Mouse (Mus musculus): ENCODE data around the gene Csf2rb2. TPM values are rescaled to one million over a fixed set of nuclear protein-coding genes. Genes with fewer than 3 reads are reported as not detected.
A peak's percentile ranks its signal among the peaks of the same experiment; 100 is the strongest.
"Not testable (repeated sequence)": the region's sequence is repeated elsewhere in the genome, so short reads cannot be mapped to it uniquely, and the experiment has no call there.

Csf2rb2 gene
- polyA plus RNA-seq, 1 experiment, result 2.1 TPM

DNA sequence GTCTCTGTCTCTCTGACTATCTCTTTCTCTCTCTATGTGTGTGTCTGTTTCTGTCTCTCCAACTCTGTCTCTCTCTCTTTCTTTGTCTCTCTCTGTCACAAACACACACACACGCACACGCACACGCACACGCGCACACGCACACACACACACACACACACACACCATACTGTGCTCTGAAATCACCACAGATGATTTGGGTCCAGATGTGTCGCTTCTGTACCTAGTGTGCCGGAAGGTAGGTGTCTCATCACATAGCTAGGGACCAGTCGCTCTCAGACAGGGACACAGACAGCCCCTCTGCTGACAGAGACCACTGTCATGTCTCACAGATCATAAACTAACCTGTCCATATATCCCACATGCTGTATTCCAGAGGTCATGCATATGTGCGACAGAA lies 21.2 kb upstream of the Csf2rb2 start:
- H3K36me3 ChIP-seq (ENCODE audit: control insufficient read depth, insufficient read depth, low read length), result no peaks in the 10 kb centered on the region
- no peaks in the 10 kb centered on the region for H3K27me3 ChIP-seq (ENCODE audit: control insufficient read depth, insufficient read depth, low read length)
- no peak overlapping the region for H3K27ac ChIP-seq (ENCODE audit: control insufficient read depth, insufficient read depth, low read depth, low read length)
- TF ChIP-seq POLR2A (IDR thresholded peaks at IDR 0.05; ENCODE audit: control insufficient read depth, low read depth, low read length) (no peak), CTCF (IDR thresholded peaks at IDR 0.05; ENCODE audit: control insufficient read depth, insufficient read depth, insufficient replicate concordance, low read depth, low read length) (no peak)
- H3K4me1 ChIP-seq (ENCODE audit: control insufficient read depth, insufficient read depth, low read length), result no peaks in the 10 kb centered on the region
- no peak overlapping the region for H3K4me3 ChIP-seq (ENCODE audit: control insufficient read depth, low read depth, low read length)

DNA sequence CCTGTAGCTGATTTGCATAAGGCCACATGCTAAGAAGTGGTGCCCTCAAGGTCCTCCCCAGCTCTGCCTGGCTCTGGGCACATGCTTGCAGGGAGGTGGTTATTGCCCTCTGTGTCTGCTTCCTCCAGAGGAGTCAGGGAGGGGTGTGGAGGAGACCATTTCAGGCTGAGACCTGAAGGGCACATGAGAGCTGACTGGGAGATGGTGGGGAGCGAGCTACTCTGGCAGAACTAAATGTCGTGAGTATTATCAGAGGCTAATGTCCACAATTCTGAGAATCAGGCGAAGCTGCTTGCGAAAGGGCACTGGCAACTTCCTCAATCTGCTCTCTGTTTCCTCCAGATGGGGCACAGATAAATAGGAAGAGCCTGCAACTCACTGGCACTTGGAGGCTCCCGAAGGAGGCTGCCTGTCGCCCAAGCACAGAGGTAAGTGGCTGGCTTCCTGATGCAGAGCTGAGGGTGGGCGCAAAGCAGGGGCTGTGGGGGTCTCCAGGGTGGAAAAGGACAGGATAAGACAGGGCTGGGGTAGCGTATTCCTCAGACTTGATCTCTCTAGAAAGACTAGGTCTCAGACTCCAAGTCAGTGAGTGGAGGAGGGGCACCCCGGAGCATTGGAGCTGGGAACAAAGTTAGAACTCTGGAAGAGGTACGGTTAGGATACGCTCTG lies 20.3 kb upstream of the Csf2rb2 start, which contains the start of gene Csf2rb:
Gene Csf2rb (plus strand): TSS at position 82 of the 669 bp plus-strand sequence.
- Histone ChIP-seq H3K27me3 (ENCODE audit: control insufficient read depth, insufficient read depth, low read length) (no peaks in the 10 kb centered on the region), H3K36me3 (ENCODE audit: control insufficient read depth, insufficient read depth, low read length) (no peaks in the 10 kb centered on the region), H3K4me3 (ENCODE audit: control insufficient read depth, low read depth, low read length) (no peak within 1 kb of the TSS), H3K4me1 (ENCODE audit: control insufficient read depth, insufficient read depth, low read length) (no peaks in the 10 kb centered on the region), H3K27ac (ENCODE audit: control insufficient read depth, insufficient read depth, low read depth, low read length) (no peak within 1 kb of the TSS; the same call in 1 of the 2 replicates)
- TF ChIP-seq POLR2A (IDR thresholded peaks at IDR 0.05; ENCODE audit: control insufficient read depth, low read depth, low read length), result no peak
- no peak for TF ChIP-seq CTCF (IDR thresholded peaks at IDR 0.05; ENCODE audit: control insufficient read depth, insufficient read depth, insufficient replicate concordance, low read depth, low read length)

DNA sequence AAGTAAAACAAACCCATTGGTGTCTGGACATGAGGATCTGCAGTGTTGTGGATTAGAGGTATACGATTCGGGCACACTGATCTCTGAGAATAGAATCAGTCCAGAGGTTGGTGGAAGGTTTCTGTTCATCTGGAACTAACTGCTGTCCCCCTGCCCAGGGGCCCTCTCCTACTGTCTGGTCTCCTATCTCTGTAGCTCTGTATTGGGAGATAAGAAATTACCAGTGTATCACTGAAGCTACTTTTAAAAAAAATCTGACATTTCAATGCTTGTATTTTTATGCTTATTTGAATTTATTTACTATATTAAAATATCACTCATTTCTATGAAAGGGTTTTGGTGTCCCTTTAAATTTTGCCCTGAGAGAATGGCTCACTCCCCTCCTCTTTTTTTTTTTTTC lies 18.8 kb upstream of the Csf2rb2 start:
- no peak for TF ChIP-seq POLR2A (IDR thresholded peaks at IDR 0.05; ENCODE audit: control insufficient read depth, low read depth, low read length)
- no peak for TF ChIP-seq CTCF (IDR thresholded peaks at IDR 0.05; ENCODE audit: control insufficient read depth, insufficient read depth, insufficient replicate concordance, low read depth, low read length)
- Histone ChIP-seq H3K36me3 (ENCODE audit: control insufficient read depth, insufficient read depth, low read length) (no peaks in the 10 kb centered on the region), H3K27ac (ENCODE audit: control insufficient read depth, insufficient read depth, low read depth, low read length) (no peak overlapping the region), H3K4me1 (ENCODE audit: control insufficient read depth, insufficient read depth, low read length) (no peaks in the 10 kb centered on the region), H3K4me3 (ENCODE audit: control insufficient read depth, low read depth, low read length) (no peak overlapping the region), H3K27me3 (ENCODE audit: control insufficient read depth, insufficient read depth, low read length) (no peaks in the 10 kb centered on the region)

DNA sequence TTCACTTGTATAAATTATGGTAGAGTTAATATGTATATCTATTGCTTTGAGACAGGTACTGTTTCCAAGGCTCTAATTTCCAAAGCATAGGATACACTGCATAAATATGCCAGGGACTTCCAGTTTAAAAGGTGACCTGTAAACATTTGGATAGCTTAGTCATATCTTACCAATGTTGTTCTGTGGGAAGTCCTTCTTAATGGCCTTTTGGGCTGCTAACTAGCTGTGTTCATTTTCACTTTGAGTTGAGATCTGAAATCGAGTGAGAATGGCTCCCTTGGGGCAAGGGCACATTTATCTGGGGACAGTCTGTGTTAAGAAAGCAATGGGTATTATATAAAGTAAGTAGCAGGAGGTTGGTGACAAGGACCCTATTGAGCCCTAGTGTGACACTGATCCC lies 17.8 kb upstream of the Csf2rb2 start:
- Histone ChIP-seq H3K27ac (ENCODE audit: control insufficient read depth, insufficient read depth, low read depth, low read length) (no peak overlapping the region), H3K27me3 (ENCODE audit: control insufficient read depth, insufficient read depth, low read length) (no peaks in the 10 kb centered on the region), H3K4me3 (ENCODE audit: control insufficient read depth, low read depth, low read length) (no peak overlapping the region), H3K36me3 (ENCODE audit: control insufficient read depth, insufficient read depth, low read length) (no peaks in the 10 kb centered on the region), H3K4me1 (ENCODE audit: control insufficient read depth, insufficient read depth, low read length) (no peaks in the 10 kb centered on the region)
- TF ChIP-seq POLR2A (IDR thresholded peaks at IDR 0.05; ENCODE audit: control insufficient read depth, low read depth, low read length), result no peak
- TF ChIP-seq CTCF (IDR thresholded peaks at IDR 0.05; ENCODE audit: control insufficient read depth, insufficient read depth, insufficient replicate concordance, low read depth, low read length), result no peak

DNA sequence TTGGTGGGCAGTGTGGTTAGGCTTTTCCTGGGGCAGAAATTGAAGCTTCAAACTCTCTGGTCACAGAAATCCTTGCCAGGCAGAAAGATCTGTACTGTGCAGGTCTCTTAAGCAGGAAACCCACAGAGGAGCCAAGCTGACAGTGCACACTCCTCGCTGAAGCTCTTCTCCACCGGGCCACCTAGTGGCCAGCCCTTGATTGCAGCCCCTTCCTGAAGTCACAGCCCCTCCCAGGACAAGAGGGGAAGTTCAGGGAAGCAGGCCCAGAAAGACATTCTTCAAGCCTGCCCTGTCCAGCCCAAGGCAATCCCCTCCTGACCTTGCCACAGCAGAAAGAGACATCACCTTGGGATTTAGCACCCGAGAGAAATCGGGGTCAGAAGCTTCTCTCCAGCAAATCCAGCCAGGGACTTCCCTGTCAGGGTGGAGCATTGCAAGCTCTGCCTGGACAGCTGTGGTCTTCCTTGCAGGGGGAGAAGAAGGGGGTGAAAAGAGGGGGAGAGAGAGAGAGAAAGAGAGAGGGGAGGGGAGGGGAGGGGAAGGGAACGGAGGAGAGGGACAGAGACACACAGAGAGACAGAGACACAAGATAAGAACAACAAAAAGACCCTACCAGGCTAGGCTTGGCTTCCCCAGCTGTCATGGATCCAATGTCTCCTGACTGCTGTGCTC lies 15.4 kb upstream of the Csf2rb2 start:
- no peaks in the 10 kb centered on the region for H3K27me3 ChIP-seq (ENCODE audit: control insufficient read depth, insufficient read depth, low read length)
- H3K36me3 ChIP-seq (ENCODE audit: control insufficient read depth, insufficient read depth, low read length), result no peaks in the 10 kb centered on the region
- H3K4me3 ChIP-seq (ENCODE audit: control insufficient read depth, low read depth, low read length), result no peak overlapping the region
- no peaks in the 10 kb centered on the region for H3K4me1 ChIP-seq (ENCODE audit: control insufficient read depth, insufficient read depth, low read length)
- TF ChIP-seq CTCF (IDR thresholded peaks at IDR 0.05; ENCODE audit: control insufficient read depth, insufficient read depth, insufficient replicate concordance, low read depth, low read length) (peak; percentile 74), POLR2A (IDR thresholded peaks at IDR 0.05; ENCODE audit: control insufficient read depth, low read depth, low read length) (no peak)
- no peak overlapping the region for H3K27ac ChIP-seq (ENCODE audit: control insufficient read depth, insufficient read depth, low read depth, low read length)

DNA sequence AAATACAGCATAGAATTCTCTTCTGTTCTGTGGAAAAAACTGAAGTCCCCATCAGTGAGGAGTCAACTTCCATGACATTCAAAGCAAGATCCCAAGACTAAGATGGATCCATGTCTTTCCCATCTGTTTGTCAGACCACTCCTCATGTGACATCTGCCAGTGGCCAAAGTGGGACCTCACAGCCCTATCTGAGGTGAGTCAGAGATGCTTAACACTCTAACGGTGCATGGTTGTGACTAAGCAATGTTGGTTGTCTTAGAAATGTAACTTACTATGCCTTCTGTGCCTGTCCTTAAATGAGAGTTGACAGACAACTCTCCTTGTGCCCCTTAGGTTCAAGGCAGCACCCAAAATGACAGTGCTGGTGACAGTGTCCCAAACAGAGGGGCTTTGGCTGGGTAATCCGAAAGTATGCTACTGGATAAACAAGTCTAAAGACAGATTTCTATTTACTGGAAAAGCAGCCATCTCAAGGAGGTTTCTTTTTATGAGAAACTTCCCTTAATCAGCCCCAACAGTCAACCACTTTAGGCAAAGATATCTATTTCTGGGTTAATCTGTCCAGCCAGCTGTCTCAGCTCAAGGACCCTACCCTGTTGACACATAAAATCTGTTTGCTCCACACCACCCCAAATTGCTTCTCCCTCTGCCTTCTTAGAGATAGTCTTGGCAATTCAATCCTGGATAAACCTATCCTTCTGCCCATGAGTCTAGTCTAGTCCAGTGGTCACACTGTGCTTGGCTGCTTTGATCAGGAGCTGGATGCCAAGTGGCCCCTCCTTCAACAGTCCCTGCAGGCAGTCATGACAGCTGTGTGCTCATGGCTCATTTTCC lies 13.0 kb upstream of the Csf2rb2 start:
- not testable (repeated sequence) for H3K27me3 ChIP-seq (ENCODE audit: control insufficient read depth, insufficient read depth, low read length); H3K27ac ChIP-seq (ENCODE audit: control insufficient read depth, insufficient read depth, low read depth, low read length); H3K4me1 ChIP-seq (ENCODE audit: control insufficient read depth, insufficient read depth, low read length); H3K4me3 ChIP-seq (ENCODE audit: control insufficient read depth, low read depth, low read length); H3K36me3 ChIP-seq (ENCODE audit: control insufficient read depth, insufficient read depth, low read length)

DNA sequence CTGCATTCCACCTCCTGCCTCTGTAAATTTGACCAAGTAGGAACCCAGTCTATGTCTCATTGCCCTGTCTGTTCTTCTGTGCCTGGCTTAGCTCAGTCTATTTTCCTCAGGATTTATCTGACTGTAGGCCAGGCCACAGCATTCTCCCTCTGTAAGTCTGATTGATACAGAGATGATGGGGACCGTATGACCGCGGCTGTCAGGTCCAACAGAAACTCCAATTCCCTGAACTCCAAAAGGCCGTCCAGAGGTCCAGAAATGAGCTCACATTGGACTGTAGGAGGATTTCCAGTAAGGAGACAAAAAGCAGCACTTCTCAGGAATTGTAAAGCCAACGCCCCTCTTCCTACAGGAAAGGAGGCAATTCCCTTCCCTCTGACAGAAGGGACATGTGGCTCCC lies 8.1 kb upstream of the Csf2rb2 start:
- not testable (repeated sequence) for H3K36me3 ChIP-seq (ENCODE audit: control insufficient read depth, insufficient read depth, low read length); H3K27me3 ChIP-seq (ENCODE audit: control insufficient read depth, insufficient read depth, low read length); H3K4me1 ChIP-seq (ENCODE audit: control insufficient read depth, insufficient read depth, low read length); H3K4me3 ChIP-seq (ENCODE audit: control insufficient read depth, low read depth, low read length); H3K27ac ChIP-seq (ENCODE audit: control insufficient read depth, insufficient read depth, low read depth, low read length)

DNA sequence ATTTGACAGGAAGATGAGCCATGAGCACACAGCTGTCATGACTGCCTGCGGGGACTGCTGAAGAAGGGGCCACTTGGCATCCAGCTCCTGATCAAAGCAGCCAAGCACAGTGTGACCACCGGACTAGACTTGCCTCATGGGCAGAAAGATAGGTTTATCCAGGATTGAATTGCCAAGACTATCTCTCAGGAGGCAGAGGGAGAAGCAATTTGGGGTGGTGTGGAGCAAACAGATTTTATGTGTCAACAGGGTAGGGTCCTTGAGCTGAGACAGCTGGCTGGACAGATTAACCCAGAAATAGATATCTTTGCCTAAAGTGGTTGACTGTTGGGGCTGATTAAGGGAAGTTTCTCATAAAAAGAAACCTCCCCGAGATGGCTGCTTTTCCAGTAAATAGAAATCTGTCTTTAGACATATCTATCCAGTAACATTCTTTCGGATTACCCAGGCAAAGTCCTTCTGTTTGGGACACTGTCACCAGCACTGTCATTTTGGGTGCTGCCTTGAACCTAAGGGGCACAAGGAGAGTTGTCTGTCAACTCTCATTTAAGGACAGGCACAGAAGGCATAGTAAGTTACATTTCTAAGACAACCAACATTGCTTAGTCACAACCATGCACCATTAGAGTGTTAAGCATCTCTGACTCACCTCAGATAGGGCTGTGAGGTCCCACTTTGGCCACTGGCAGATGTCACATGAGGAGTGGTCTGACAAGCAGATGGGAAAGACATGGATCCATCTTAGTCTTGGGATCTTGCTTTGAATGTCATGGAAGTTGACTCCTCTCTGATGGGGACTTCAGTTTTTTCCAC lies 7.1 kb upstream of the Csf2rb2 start:
- not testable (repeated sequence) for H3K27ac ChIP-seq (ENCODE audit: control insufficient read depth, insufficient read depth, low read depth, low read length); H3K4me3 ChIP-seq (ENCODE audit: control insufficient read depth, low read depth, low read length); H3K27me3 ChIP-seq (ENCODE audit: control insufficient read depth, insufficient read depth, low read length); H3K36me3 ChIP-seq (ENCODE audit: control insufficient read depth, insufficient read depth, low read length); H3K4me1 ChIP-seq (ENCODE audit: control insufficient read depth, insufficient read depth, low read length)

Measured in testis, adult 2 months (tissue).